Mouse (Mus musculus) ES-E14 (cell line): ENCODE data around the gene Rplp1.
A peak's percentile ranks its signal among the peaks of the same experiment; 100 is the strongest.

Experiments used
- CHD2 ChIP-seq: IDR thresholded peaks from 2 replicates; pipeline ENCODE4 v1.6.1; 2014; ENCODE audit warnings: mild to moderate bottlenecking, low read depth, low read length, inconsistent platforms
- MAFK ChIP-seq: IDR thresholded peaks from 2 replicates; pipeline ENCODE4 v1.6.1; 2014; ENCODE audit warnings: mild to moderate bottlenecking, low read depth, low read length, inconsistent platforms; ENCODE audit not compliant: insufficient read depth
- ZC3H11A ChIP-seq: IDR thresholded peaks from 2 replicates; pipeline ENCODE4 v1.6.1; 2012; ENCODE audit warnings: low read depth, mild to moderate bottlenecking, inconsistent platforms, low read length, borderline replicate concordance
- ZNF384 ChIP-seq: IDR thresholded peaks from 2 replicates; pipeline ENCODE4 v1.6.1; 2012; ENCODE audit warnings: low read depth, low read length, inconsistent platforms

DNA sequence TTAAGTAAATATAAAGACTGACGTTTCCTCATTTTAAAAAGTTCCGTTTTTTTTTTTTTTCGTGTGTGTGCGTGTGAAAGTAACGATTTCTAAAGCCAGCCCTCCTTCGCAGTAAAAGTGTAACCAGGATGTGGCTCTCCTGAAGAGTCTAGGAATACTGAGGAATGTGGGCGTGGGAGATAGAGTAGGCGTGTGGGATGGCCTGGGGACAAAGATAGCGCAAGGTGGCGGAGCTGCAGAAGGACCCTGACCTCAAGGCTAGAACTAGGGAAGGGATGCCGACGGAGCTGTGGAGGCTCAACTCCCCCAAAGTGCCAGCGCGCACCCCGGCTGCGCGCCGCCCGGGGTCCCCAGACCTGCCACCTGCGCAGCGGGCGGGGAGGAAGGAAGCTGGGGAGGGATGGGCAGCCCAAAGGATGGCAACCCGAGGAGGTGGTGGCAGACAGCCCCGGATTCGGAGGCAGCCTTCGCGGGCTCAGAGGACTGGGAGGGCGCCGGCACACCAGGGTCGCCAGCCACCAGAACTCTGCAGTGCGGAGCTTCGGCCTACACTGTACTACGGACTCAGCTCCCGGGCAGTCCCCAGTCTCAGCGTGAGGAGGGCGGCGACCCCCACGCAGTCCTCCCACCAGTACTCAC lies 31.8 kb upstream of the Rplp1 start:
- TF ChIP-seq ZNF384 (0 out of 2 replicates have a peak, but pooled peaks have one; percentile 45), ZC3H11A (no peak), MAFK (no peak), CHD2 (no peak)
